Mouse (Mus musculus) 3134 (cell line): ENCODE measurements around the gene Rnps1.
A peak's percentile ranks its signal among the peaks of the same experiment; 100 is the strongest.
"Not testable (repeated sequence)": the region's sequence is repeated elsewhere in the genome, so short reads cannot be mapped to it uniquely, and the experiment has no call there.

Experiments used
- DNase-seq: peaks from one replicate; pipeline ENCODE4 v3.0.0-alpha.2; 2011; ENCODE audit warnings: low spot score; ENCODE audit not compliant: insufficient read length; ENCODE audit errors: extremely low read depth

Gene Rnps1

GRCm38 (mm10) chr17:24426471-24427169 is 12.3 kb downstream of the Rnps1 start, which contains the start of gene Eci1:
Gene Eci1, plus strand, starts transcription at chr17:24426641.
- peak; percentile 97 for DNase-seq

- peak; percentile 36 for DNase-seq
These were observed 12.8 kb downstream of the Rnps1 start for GRCm38 (mm10) chr17:24427170-24427557.

- no peak for DNase-seq
These were observed 15.0 kb downstream of the Rnps1 start for GRCm38 (mm10) chr17:24429201-24429983.

GRCm38 (mm10) chr17:24437016-24437415 is 22.7 kb downstream of the Rnps1 start:
- DNase-seq = no peak

- DNase-seq = no peak
These were observed 26.0 kb downstream of the Rnps1 start for GRCm38 (mm10) chr17:24440377-24440776.

- DNase-seq = no peak
These were observed 26.8 kb downstream of the Rnps1 start for GRCm38 (mm10) chr17:24441148-24441547.

- DNase-seq = no peak
These were observed 27.7 kb downstream of the Rnps1 start for GRCm38 (mm10) chr17:24442107-24442506.

- DNase-seq = no peak
These were observed 28.3 kb downstream of the Rnps1 start, which contains the start of gene Dnase1l2 for GRCm38 (mm10) chr17:24442632-24443155. Gene Dnase1l2, minus strand, starts transcription at chr17:24443105.

GRCm38 (mm10) chr17:24443409-24443808 is 29.0 kb downstream of the Rnps1 start:
- no peak for DNase-seq

GRCm38 (mm10) chr17:24446590-24446989 is 32.2 kb downstream of the Rnps1 start:
- DNase-seq = no peak

- DNase-seq = no peak
These were observed 35.1 kb downstream of the Rnps1 start for GRCm38 (mm10) chr17:24449507-24449906.

- no peak for DNase-seq
These were observed 36.9 kb downstream of the Rnps1 start for GRCm38 (mm10) chr17:24451220-24451619.

- no peak for DNase-seq
These were observed 39.0 kb downstream of the Rnps1 start for GRCm38 (mm10) chr17:24453372-24453771.

- DNase-seq = no peak
These were observed 39.9 kb downstream of the Rnps1 start for GRCm38 (mm10) chr17:24454218-24454755.

- peak; percentile 98 for DNase-seq
These were observed 40.6 kb downstream of the Rnps1 start for GRCm38 (mm10) chr17:24454756-24455522.

GRCm38 (mm10) chr17:24455523-24456206 is 41.3 kb downstream of the Rnps1 start:
- DNase-seq = not testable (repeated sequence)

- no peak for DNase-seq
These were observed 47.2 kb downstream of the Rnps1 start for GRCm38 (mm10) chr17:24461580-24461979.

GRCm38 (mm10) chr17:24462932-24463331 is 48.6 kb downstream of the Rnps1 start:
- no peak for DNase-seq

- no peak for DNase-seq
These were observed 49.2 kb downstream of the Rnps1 start for GRCm38 (mm10) chr17:24463374-24464133.
